Mouse (Mus musculus): ENCODE results near the gene Eya2. TPM values are rescaled to one million over a fixed set of nuclear protein-coding genes. Genes with fewer than 3 reads are reported as not detected.

The Eya2 gene
- total and polyA plus RNA-seq, 3 experiments = not detected

DNA sequence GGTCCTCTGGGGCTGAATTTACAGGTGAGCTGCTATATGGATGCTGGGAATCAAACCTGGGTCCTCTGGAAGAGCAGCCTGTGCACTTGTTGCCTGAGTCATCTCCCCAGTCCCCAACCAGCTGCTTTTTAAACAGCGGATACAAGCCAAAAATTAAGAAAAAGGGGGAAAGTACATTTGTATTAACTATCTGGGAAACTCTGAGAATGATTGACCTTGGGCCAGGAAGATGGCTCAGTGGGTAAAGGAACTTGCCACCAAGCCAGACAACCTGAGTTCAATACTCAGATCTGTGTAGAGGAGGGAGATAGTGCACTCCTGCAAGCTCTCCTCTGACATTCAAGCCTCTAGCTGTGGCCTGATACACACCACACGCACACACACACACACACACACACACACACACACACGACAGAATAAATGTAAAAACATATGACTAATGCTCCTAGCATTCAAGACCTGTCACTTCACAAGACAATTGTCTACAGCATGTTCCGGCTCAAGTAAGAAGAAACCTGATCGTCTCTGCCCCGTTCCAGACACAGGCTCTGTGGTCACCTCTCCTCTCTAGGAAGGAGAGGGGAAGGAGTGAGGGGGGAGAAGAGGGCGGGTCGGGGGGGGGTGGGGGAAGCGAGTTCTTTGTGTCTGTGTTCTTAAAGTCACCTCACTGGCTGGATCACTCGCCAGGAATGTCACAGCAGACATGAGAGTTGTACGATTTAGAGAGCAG, 35.2 kb upstream of the Eya2 start (continued):
- no peak for TF ChIP-seq HCFC1 (IDR thresholded peaks at IDR 0.05; ENCODE audit: low read depth, low read length)

DNA sequence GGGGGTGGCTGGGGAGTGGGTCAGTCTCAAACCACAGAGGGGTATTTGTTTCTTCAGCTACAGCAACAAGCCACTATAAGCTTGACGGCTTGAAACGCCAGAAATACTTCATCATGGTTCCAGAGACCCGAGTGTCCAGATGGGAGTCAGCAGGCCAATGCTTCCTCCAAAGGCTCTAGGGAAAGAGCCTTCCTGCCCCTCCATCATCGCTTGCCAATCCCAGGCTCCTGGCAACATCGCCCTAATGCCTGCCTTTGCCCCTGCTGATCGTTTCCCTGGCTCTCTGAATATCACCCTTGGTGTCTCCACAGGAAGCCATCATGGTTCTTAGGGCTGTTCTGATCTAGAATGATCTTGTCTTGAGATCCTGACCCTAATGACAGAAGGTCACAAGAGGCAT, 33.0 kb upstream of the Eya2 start:
- no peaks in the 10 kb centered on the region for H3K4me1 ChIP-seq (ENCODE audit: control insufficient read depth in 1 of 2, insufficient read depth in 2 of 2, low read length in 2 of 2)
- no peaks in the 10 kb centered on the region for H3K36me3 ChIP-seq (ENCODE audit: control insufficient read depth in 1 of 2, insufficient read depth in 2 of 2, low read length in 2 of 2)
- no peaks in the 10 kb centered on the region for H3K79me2 ChIP-seq (ENCODE audit: control insufficient read depth, insufficient read depth, low read length, poor library complexity)
- no peak overlapping the region for H3K27ac ChIP-seq (ENCODE audit: control insufficient read depth, low read depth, low read length)
- no peak overlapping the region for H3K4me3 ChIP-seq (ENCODE audit: control insufficient read depth in 1 of 2, insufficient read depth in 1 of 2, low read depth in 2 of 2, low read length in 2 of 2)
- H3K9me3 ChIP-seq (replicated peaks; ENCODE audit: insufficient read depth, low read length) = no peaks in the 10 kb centered on the region
- no peak overlapping the region for H3K9ac ChIP-seq (ENCODE audit: control insufficient read depth, low read depth, low read length, poor library complexity, severe bottlenecking)
- DNase-seq (ENCODE audit: low read depth, low spot score) = no peak
- no peaks in the 10 kb centered on the region for H3K27me3 ChIP-seq (ENCODE audit: control insufficient read depth in 1 of 2, insufficient read depth in 2 of 2, low read length in 2 of 2)
- TF ChIP-seq CHD1 (IDR thresholded peaks at IDR 0.05; ENCODE audit: low read depth, low read length) = no peak
- TF ChIP-seq CTCF (IDR thresholded peaks at IDR 0.05 in 2 of 3, conservative IDR thresholded peaks at IDR 0.05 in 1 of 3; ENCODE audit: control insufficient read depth in 1 of 3, insufficient read depth in 1 of 3, low read depth in 2 of 3, low read length in 3 of 3, poor library complexity in 1 of 3, severe bottlenecking in 1 of 3) = no peak
- no peak for TF ChIP-seq E2F4 (IDR thresholded peaks at IDR 0.05; ENCODE audit: borderline replicate concordance, low read depth, low read length)
- TF ChIP-seq JUND (IDR thresholded peaks at IDR 0.05; ENCODE audit: low read depth, low read length) = no peak
- no peak for TF ChIP-seq TCF12 (IDR thresholded peaks at IDR 0.05; ENCODE audit: low read depth, low read length)
- no peak for TF ChIP-seq MYC (IDR thresholded peaks at IDR 0.05; ENCODE audit: low read depth, low read length)
- no peak for TF ChIP-seq ETS1 (IDR thresholded peaks at IDR 0.05; ENCODE audit: low read depth, low read length)
- no peak for TF ChIP-seq NELFE (IDR thresholded peaks at IDR 0.05; ENCODE audit: low read depth, low read length)
- TF ChIP-seq CHD2 (IDR thresholded peaks at IDR 0.05; ENCODE audit: low read length) = no peak
- TF ChIP-seq ZMIZ1 (IDR thresholded peaks at IDR 0.05; ENCODE audit: low read depth, low read length) = no peak
- TF ChIP-seq ZNF384 (IDR thresholded peaks at IDR 0.05; ENCODE audit: low read depth, low read length) = no peak

DNA sequence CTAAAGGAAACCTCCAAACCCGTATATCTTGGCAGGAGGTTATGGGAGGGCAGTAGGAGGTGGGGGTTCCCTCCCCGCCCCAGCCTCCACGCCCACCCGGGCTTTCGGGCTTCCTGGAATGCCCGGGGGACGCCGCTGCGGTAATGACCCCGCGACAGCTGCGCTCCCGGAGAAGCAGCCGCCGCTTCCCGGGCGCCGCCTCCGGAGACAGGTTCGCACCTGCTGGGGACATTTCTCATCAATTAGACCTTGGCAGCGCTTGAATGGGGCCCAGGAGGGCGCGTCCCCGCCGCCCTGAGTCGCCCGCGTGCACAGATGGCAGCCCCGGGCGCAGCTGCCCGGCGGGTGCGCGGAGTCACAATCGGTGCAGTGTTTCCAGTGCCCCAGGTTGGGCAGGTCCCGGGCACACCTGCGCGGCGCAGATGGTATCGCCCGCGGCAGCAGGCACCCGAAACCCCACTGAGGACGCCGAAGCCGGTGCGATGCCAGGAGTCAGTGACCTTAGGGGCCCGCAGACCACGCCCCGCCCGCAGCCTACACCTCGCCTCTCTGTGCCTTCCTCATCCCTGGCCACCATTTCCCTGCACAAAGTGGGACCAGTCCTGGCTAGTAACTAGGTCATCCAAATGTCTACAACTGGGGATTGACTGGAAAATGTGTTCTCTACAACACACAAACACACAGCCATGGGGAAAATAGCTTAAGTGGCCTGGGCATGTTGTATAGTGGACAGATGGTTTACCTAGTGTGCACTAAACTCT, 31.4 kb upstream of the Eya2 start:
- Histone ChIP-seq H3K27ac (ENCODE audit: control insufficient read depth, low read depth, low read length) (no peak overlapping the region), H3K36me3 (ENCODE audit: control insufficient read depth in 1 of 2, insufficient read depth in 2 of 2, low read length in 2 of 2) (no peaks in the 10 kb centered on the region), H3K4me3 (ENCODE audit: control insufficient read depth in 1 of 2, insufficient read depth in 1 of 2, low read depth in 2 of 2, low read length in 2 of 2) (no peak overlapping the region), H3K27me3 (ENCODE audit: control insufficient read depth in 1 of 2, insufficient read depth in 2 of 2, low read length in 2 of 2) (no peaks in the 10 kb centered on the region), H3K9ac (ENCODE audit: control insufficient read depth, low read depth, low read length, poor library complexity, severe bottlenecking) (no peak overlapping the region), H3K9me3 (replicated peaks; ENCODE audit: insufficient read depth, low read length) (no peaks in the 10 kb centered on the region), H3K4me1 (ENCODE audit: control insufficient read depth in 1 of 2, insufficient read depth in 2 of 2, low read length in 2 of 2) (no peaks in the 10 kb centered on the region), H3K79me2 (ENCODE audit: control insufficient read depth, insufficient read depth, low read length, poor library complexity) (no peaks in the 10 kb centered on the region)
- DNase-seq (ENCODE audit: low read depth, low spot score) = no peak
- TF ChIP-seq POLR2A (IDR thresholded peaks at IDR 0.05; ENCODE audit: control insufficient read depth in 1 of 2, insufficient read depth in 1 of 2, low read depth in 1 of 2, low read length in 2 of 2, poor library complexity in 1 of 2) = no peak
- no peak for TF ChIP-seq CTCF (IDR thresholded peaks at IDR 0.05 in 2 of 3, conservative IDR thresholded peaks at IDR 0.05 in 1 of 3; ENCODE audit: control insufficient read depth in 1 of 3, insufficient read depth in 1 of 3, low read depth in 2 of 3, low read length in 3 of 3, poor library complexity in 1 of 3, severe bottlenecking in 1 of 3)
- no peak for TF ChIP-seq CHD2 (IDR thresholded peaks at IDR 0.05; ENCODE audit: low read length)
- TF ChIP-seq RAD21 (IDR thresholded peaks at IDR 0.05; ENCODE audit: low read depth, low read length) = no peak
- no peak for TF ChIP-seq KAT2A (conservative IDR thresholded peaks at IDR 0.05; ENCODE audit: low read depth, low read length)
- no peak for TF ChIP-seq ZKSCAN1 (IDR thresholded peaks at IDR 0.05; ENCODE audit: low read depth, low read length)
- TF ChIP-seq TCF12 (IDR thresholded peaks at IDR 0.05; ENCODE audit: low read depth, low read length) = no peak
- TF ChIP-seq EP300 (IDR thresholded peaks at IDR 0.05; ENCODE audit: low read depth in 1 of 2, low read length in 2 of 2) = no peak
- no peak for TF ChIP-seq GABPA (IDR thresholded peaks at IDR 0.05; ENCODE audit: low read depth, low read length)
- no peak for TF ChIP-seq MAZ (IDR thresholded peaks at IDR 0.05; ENCODE audit: low read depth, low read length)
- no peak for TF ChIP-seq ELF1 (IDR thresholded peaks at IDR 0.05; ENCODE audit: low read depth, low read length)
- TF ChIP-seq RCOR1 (IDR thresholded peaks at IDR 0.05; ENCODE audit: low read depth, low read length) = no peak
- TF ChIP-seq ZNF384 (IDR thresholded peaks at IDR 0.05; ENCODE audit: low read depth, low read length) = no peak
- TF ChIP-seq SMC3 (IDR thresholded peaks at IDR 0.05; ENCODE audit: low read depth, low read length) = no peak
- no peak for TF ChIP-seq ZMIZ1 (IDR thresholded peaks at IDR 0.05; ENCODE audit: low read depth, low read length)
- no peak for TF ChIP-seq POLR2AphosphoS5 (IDR thresholded peaks at IDR 0.05; ENCODE audit: borderline replicate concordance, low read depth, low read length)
- no peak for TF ChIP-seq CHD1 (IDR thresholded peaks at IDR 0.05; ENCODE audit: low read depth, low read length)
- TF ChIP-seq GATA1 (IDR thresholded peaks at IDR 0.05; ENCODE audit: low read depth, low read length) = no peak
- TF ChIP-seq ZC3H11A (IDR thresholded peaks at IDR 0.05; ENCODE audit: low read depth, low read length) = no peak
- TF ChIP-seq MYB (IDR thresholded peaks at IDR 0.05; ENCODE audit: low read depth, low read length) = no peak
